Mouse (Mus musculus) CH12.LX (cell line): ENCODE measurements at regions not wholly inside any gene's neighbourhood (a gene's known extent, or its start where the extent isn't known, plus 50 kb on each side); places are given as distances from the start of the nearest gene placed in this dataset.

Source experiments
- DNase-seq: peaks from one replicate; pipeline ENCODE4 v3.0.0-alpha.2; 2013; ENCODE audit errors: extremely low read depth
- H3K27ac ChIP-seq: 2 replicates; pipeline ENCODE4 v1.5.1; 2012; ENCODE audit warnings: low read depth, mild to moderate bottlenecking, control low read depth, moderate library complexity; ENCODE audit not compliant: insufficient read depth
- H3K27me3 ChIP-seq: replicated peaks from 2 replicates; pipeline ENCODE3; 2012; ENCODE audit warnings: inconsistent platforms
- H3K36me3 ChIP-seq, 2 experiments: replicated peaks in 1 of 2; 2 replicates each; pipeline versions ENCODE3 to v1.6.1; 2012; ENCODE audit warnings: inconsistent platforms in 1 of 2, low read length in 1 of 2, mild to moderate bottlenecking in 1 of 2, mixed read lengths in 1 of 2, moderate library complexity in 1 of 2; ENCODE audit not compliant: control insufficient read depth in 1 of 2, insufficient read depth in 1 of 2
- H3K4me1 ChIP-seq, 2 experiments: 2 replicates each; pipeline ENCODE4 v1.6.1; 2012; ENCODE audit warnings: inconsistent platforms in 1 of 2, moderate library complexity in 1 of 2; ENCODE audit not compliant: insufficient read depth in 2 of 2, control insufficient read depth in 1 of 2
- H3K4me2 ChIP-seq: 2 replicates; pipeline ENCODE4 v1.6.1; 2012; ENCODE audit warnings: low read depth, mild to moderate bottlenecking, control low read depth; ENCODE audit not compliant: poor library complexity, insufficient read depth, severe bottlenecking
- H3K4me3 ChIP-seq, 3 experiments: fragments of 150-350 bp in 1 of 3; sonication (generic) in 1 of 3; replicated peaks in 1 of 3; 2 replicates each; pipeline versions ENCODE3 to v1.5.1; 2011 to 2012; ENCODE audit warnings: low read depth in 2 of 3, low read length in 2 of 3, mild to moderate bottlenecking in 2 of 3, moderate library complexity in 2 of 3, control low read depth in 1 of 3, improper control_type of control experiment in 1 of 3, inconsistent platforms in 1 of 3, mixed read lengths in 1 of 3; ENCODE audit not compliant: poor library complexity in 1 of 3
- H3K79me2 ChIP-seq: replicated peaks from 2 replicates; pipeline ENCODE4 v1.6.1; 2012; ENCODE audit warnings: mild to moderate bottlenecking, moderate library complexity; ENCODE audit not compliant: control insufficient read depth, poor library complexity, insufficient read depth, severe bottlenecking; ENCODE audit errors: extremely low read depth
- H3K9ac ChIP-seq: 2 replicates; pipeline ENCODE4 v1.6.1; 2012; ENCODE audit warnings: low read depth, mild to moderate bottlenecking, control low read depth, moderate library complexity; ENCODE audit not compliant: insufficient read depth
- H3K9me3 ChIP-seq: replicated peaks from 2 replicates; pipeline ENCODE3; 2012; ENCODE audit warnings: low read length, inconsistent platforms, mixed read lengths
- CHD1 ChIP-seq: IDR thresholded peaks from 2 replicates; pipeline ENCODE4 v1.6.1; 2012; ENCODE audit warnings: low read depth, low read length, improper control_type of control experiment, inconsistent platforms
- CHD2 ChIP-seq: IDR thresholded peaks from 2 replicates; pipeline ENCODE4 v1.6.1; 2011; ENCODE audit warnings: low read length, improper control_type of control experiment
- ETS1 ChIP-seq: conservative IDR thresholded peaks from 2 replicates; pipeline ENCODE4 v1.6.1; 2012; ENCODE audit warnings: low read depth, mild to moderate bottlenecking, inconsistent platforms, low read length, improper control_type of control experiment, moderate library complexity
- IRF4 ChIP-seq: IDR thresholded peaks from 2 replicates; pipeline ENCODE4 v1.6.1; 2014; ENCODE audit warnings: low read depth, mild to moderate bottlenecking, inconsistent platforms, low read length, improper control_type of control experiment
- JUN ChIP-seq: IDR thresholded peaks from 2 replicates; pipeline ENCODE4 v1.6.1; 2011; ENCODE audit warnings: low read depth, mild to moderate bottlenecking, low read length, improper control_type of control experiment, moderate library complexity; ENCODE audit not compliant: insufficient read depth
- MAX ChIP-seq: IDR thresholded peaks from 2 replicates; pipeline ENCODE4 v1.6.1; 2011; ENCODE audit warnings: low read length, improper control_type of control experiment
- NELFE ChIP-seq: IDR thresholded peaks from 2 replicates; pipeline ENCODE4 v1.6.1; 2011; ENCODE audit warnings: low read depth, low read length, improper control_type of control experiment
- NRF1 ChIP-seq: IDR thresholded peaks from 2 replicates; pipeline ENCODE4 v1.6.1; 2014; ENCODE audit warnings: low read depth, mild to moderate bottlenecking, inconsistent platforms, low read length, improper control_type of control experiment, moderate library complexity
- POLR2AphosphoS2 ChIP-seq: IDR thresholded peaks from 2 replicates; pipeline ENCODE4 v1.6.1; 2011; ENCODE audit warnings: low read depth, low read length, improper control_type of control experiment
- RAD21 ChIP-seq: IDR thresholded peaks from 2 replicates; pipeline ENCODE4 v1.6.1; 2011; ENCODE audit warnings: low read depth, mild to moderate bottlenecking, low read length, improper control_type of control experiment, moderate library complexity
- RCOR1 ChIP-seq: conservative IDR thresholded peaks from 2 replicates; pipeline ENCODE4 v1.6.1; 2012; ENCODE audit warnings: low read depth, mild to moderate bottlenecking, inconsistent platforms, low read length, improper control_type of control experiment
- SIN3A ChIP-seq: IDR thresholded peaks from 2 replicates; pipeline ENCODE4 v1.6.1; 2012; ENCODE audit warnings: low read length, improper control_type of control experiment, inconsistent platforms
- SMC3 ChIP-seq: IDR thresholded peaks from 2 replicates; pipeline ENCODE4 v1.6.1; 2011; ENCODE audit warnings: low read depth, low read length, improper control_type of control experiment
- TBP ChIP-seq: conservative IDR thresholded peaks from 2 replicates; pipeline ENCODE4 v1.6.1; 2011; ENCODE audit warnings: low read depth, low read length, improper control_type of control experiment
- TCF12 ChIP-seq: IDR thresholded peaks from 2 replicates; pipeline ENCODE4 v1.6.1; 2014; ENCODE audit warnings: low read depth, mild to moderate bottlenecking, inconsistent platforms, low read length, improper control_type of control experiment
- USF1 ChIP-seq: IDR thresholded peaks from 2 replicates; pipeline ENCODE4 v1.6.1; 2014; ENCODE audit warnings: low read depth, mild to moderate bottlenecking, inconsistent platforms, low read length, improper control_type of control experiment
- USF2 ChIP-seq: conservative IDR thresholded peaks from 2 replicates; pipeline ENCODE4 v1.6.1; 2011; ENCODE audit warnings: low read depth, low read length, improper control_type of control experiment
- ZC3H11A ChIP-seq: IDR thresholded peaks from 2 replicates; pipeline ENCODE4 v1.6.1; 2012; ENCODE audit warnings: low read depth, mild to moderate bottlenecking, inconsistent platforms, low read length, improper control_type of control experiment
- ZKSCAN1 ChIP-seq: IDR thresholded peaks from 2 replicates; pipeline ENCODE4 v1.6.1; 2012; ENCODE audit warnings: low read depth, inconsistent platforms, low read length, improper control_type of control experiment, borderline replicate concordance
- dilution Hi-C: fragments of 300-500 bp; cut with MboI; formaldehyde crosslinking; loops from 2 replicates; pipeline ENCODE4 v1.14.3; 2020; ENCODE audit warnings: low sequenced_read_pairs; ENCODE audit not compliant: extremely low pct_unique_long_range_greater_than_20kb, extremely low pct_ligation_motif_present
- in situ Hi-C: fragments of 300-500 bp; cut with MboI; formaldehyde crosslinking; loops from 3 replicates; pipeline ENCODE4 v1.14.3; 2019; ENCODE audit warnings: low sequenced_read_pairs, low pct_ligation_motif_present, low pct_unique_long_range_greater_than_20kb, mixed read lengths

DNA sequence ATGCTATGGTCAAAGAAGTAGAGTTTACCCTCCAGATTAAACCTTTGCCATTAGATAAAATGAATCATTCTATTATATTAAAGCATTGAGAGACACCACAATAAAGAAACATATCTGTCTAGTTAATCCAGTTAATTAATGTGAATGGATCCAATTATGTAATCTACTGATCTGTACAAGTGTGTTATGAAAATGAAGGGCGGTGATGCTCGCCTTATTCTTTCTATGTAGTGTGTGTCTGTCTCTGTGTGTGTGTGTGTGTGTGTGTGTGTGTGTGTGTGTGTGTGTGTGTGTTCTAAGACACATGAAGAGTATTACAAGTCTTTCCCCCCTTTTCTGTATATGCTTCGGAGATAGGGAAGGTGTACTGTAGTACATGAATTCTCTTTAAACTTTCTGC is 451.2 kb downstream of the Tns3 start:
- Histone ChIP-seq H3K4me1 (no peaks in the 10 kb centered on the region), H3K4me2 (no peak overlapping the region), H3K4me3 (no peak overlapping the region), H3K27me3 (peaks cover 16% of the 10 kb centered on the region), H3K36me3 (no peaks in the 10 kb centered on the region), H3K9me3 (no peaks in the 10 kb centered on the region), H3K27ac (no peak overlapping the region), H3K9ac (no peak overlapping the region), H3K79me2 (no peaks in the 10 kb centered on the region)
- TF ChIP-seq POLR2AphosphoS2 = no peak
- dilution Hi-C loops (no loop called here), in situ Hi-C loops (no loop called here)
- no peak for DNase-seq

DNA sequence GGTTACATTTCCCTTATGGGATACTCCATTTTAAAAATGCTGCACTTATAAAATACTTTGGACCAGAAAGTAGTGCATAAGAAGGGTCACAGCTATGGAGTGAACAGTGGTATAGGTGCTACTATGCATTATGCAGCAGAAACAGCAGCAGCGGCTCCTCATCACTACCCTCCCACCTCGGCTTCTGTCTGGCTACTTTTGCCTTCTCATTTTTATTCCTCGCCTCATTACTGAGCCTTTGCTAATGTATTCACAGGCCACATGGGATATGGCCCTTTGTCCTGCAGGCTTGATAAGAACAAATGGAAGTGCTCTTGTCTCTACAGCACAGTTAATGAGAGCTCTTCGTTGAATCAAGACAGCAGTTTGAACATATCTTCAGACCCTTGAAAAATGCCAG is 451.6 kb downstream of the Tns3 start:
- DNase-seq = no peak
- dilution Hi-C loops (no loop called here), in situ Hi-C loops (no loop called here)
- peaks cover 16% of the 10 kb centered on the region for H3K27me3 ChIP-seq
- no peak for TF ChIP-seq ETS1
- no peak for TF ChIP-seq SMC3
- TF ChIP-seq USF2 = no peak
- no peak for TF ChIP-seq POLR2AphosphoS2
- TF ChIP-seq NRF1 = no peak
- TF ChIP-seq, all 38 proteins: peak for 0
- Histone ChIP-seq H3K4me2 (no peak overlapping the region), H3K27ac (no peak overlapping the region), H3K4me1 (no peaks in the 10 kb centered on the region), H3K9me3 (no peaks in the 10 kb centered on the region), H3K79me2 (no peaks in the 10 kb centered on the region), H3K9ac (no peak overlapping the region), H3K4me3 (no peak overlapping the region), H3K36me3 (no peaks in the 10 kb centered on the region)

DNA sequence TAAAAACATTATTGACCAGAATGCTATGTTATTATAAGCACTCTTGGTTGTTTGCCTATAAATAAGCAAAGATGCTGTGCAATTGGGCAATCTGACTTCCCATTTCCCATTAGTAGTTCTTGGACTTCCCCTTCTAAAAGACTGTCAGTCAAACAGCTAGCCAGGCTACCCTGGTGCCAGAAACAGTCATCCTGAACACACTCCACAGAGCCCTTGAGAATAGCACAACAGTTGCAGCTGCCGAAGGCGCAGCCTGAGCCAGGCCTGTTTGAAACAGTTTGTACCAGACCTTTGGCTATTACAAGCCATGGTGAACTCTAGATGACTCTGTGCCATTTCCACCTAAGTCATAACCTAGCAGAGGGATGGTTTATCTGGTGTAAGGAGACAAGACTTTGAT is 455.3 kb downstream of the Tns3 start:
- no peaks in the 10 kb centered on the region for H3K79me2 ChIP-seq
- no peaks in the 10 kb centered on the region for H3K9me3 ChIP-seq
- no peak overlapping the region for H3K4me3 ChIP-seq
- H3K36me3 ChIP-seq = no peaks in the 10 kb centered on the region
- no peak for TF ChIP-seq NRF1
- TF ChIP-seq RAD21 = no peak
- no peak for TF ChIP-seq NELFE
- TF ChIP-seq ZKSCAN1 = no peak
- TF ChIP-seq RCOR1 = no peak
- TF ChIP-seq MAX = no peak
- TF ChIP-seq JUN = no peak
- no peak for TF ChIP-seq ZC3H11A
- TF ChIP-seq CHD2 = no peak
- TF ChIP-seq CHD1 = no peak
- no peak for TF ChIP-seq TBP
- TF ChIP-seq IRF4 = no peak
- no peak for TF ChIP-seq TCF12
- no peak for TF ChIP-seq ETS1
- TF ChIP-seq USF1 = no peak
- no peak for TF ChIP-seq SIN3A
- no peak overlapping the region for H3K4me2 ChIP-seq
- H3K27me3 ChIP-seq = peaks cover 18% of the 10 kb centered on the region
- dilution Hi-C loops = no loop called here
- no peaks in the 10 kb centered on the region for H3K4me1 ChIP-seq
- in situ Hi-C loops = no loop called here
- DNase-seq = no peak
- H3K9ac ChIP-seq = no peak overlapping the region
- H3K27ac ChIP-seq = no peak overlapping the region
